Mouse (Mus musculus) testis, adult 2 months (tissue): ENCODE data around the gene Snx29.

ENCODE experiments used
- CTCF ChIP-seq: fragments of 200-500 bp; IDR thresholded peaks from 2 replicates; pipeline ENCODE4 v1.5.1; 2012; ENCODE audit warnings: low read depth, mild to moderate bottlenecking, inconsistent platforms, low read length, moderate library complexity; ENCODE audit not compliant: control insufficient read depth, insufficient read depth, insufficient replicate concordance
- POLR2A ChIP-seq: fragments of 200-500 bp; IDR thresholded peaks from 2 replicates; pipeline ENCODE4 v1.6.1; 2012; ENCODE audit warnings: low read depth, mild to moderate bottlenecking, inconsistent platforms, low read length, moderate library complexity; ENCODE audit not compliant: control insufficient read depth

DNA sequence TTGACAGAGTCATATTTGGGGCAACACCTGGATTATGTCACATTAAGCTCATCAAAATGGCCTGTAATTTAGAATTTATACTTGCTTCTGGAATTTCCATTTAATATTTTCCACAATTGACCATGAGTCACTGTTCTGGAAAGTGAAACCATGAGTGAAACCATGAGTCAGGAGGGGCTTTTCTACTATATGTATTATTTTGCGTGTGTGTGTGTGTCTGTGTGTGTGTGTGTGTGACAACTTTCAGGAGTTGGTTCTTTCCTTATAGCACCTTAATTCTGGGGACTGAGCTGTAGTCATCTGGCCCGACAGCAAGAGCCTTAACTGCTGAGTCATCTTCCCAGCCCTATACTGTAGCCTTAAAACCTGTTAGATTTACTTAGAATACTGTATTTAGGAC lies 36.8 kb upstream of the Snx29 start:
- TF ChIP-seq CTCF (no peak), POLR2A (no peak)
